Mouse (Mus musculus): ENCODE measurements around the gene Npm3. TPM values are rescaled to one million over a fixed set of nuclear protein-coding genes. Genes with fewer than 3 reads are reported as not detected.

Npm3 gene
- polyA plus RNA-seq, 1 experiment: 14.3 TPM

DNA sequence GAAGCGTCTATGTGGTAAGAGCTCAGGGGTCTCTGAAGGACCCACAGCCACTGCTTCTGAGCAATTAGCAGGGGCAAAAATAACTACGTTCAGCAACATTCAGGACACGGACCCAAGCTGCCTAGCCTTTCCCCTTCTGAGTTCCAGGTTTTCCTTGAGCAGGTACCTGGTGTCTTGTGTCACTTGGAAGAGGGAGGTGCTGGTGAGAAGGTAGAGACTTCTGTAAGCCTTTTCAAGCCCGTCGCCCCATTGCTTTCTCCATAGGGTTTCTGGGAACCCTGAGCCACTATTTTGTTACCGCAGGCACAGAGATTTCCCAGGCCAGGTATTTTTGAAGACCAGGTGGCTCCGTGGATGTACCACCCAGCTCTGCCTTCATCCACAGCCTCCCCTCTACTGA lies 5.8 kb downstream of the Npm3 start:
- Histone ChIP-seq H3K4me1 (ENCODE audit: control insufficient read depth, insufficient read depth, low read length) (0 out of 2 replicates have a peak, but pooled peaks cover 1% of the 10 kb centered on the region), H3K27ac (ENCODE audit: insufficient read depth, low read length) (no peak overlapping the region), H3K4me3 (ENCODE audit: insufficient read depth, low read length) (no peak overlapping the region)
- TF ChIP-seq CTCF (IDR thresholded peaks at IDR 0.05; ENCODE audit: extremely low read depth, insufficient read depth, low read length) (no peak), POLR2A (IDR thresholded peaks at IDR 0.05; ENCODE audit: extremely low read depth, insufficient read depth, low read length) (no peak)

- no peak for TF ChIP-seq CTCF (IDR thresholded peaks at IDR 0.05; ENCODE audit: extremely low read depth, insufficient read depth, low read length)
- TF ChIP-seq POLR2A (IDR thresholded peaks at IDR 0.05; ENCODE audit: extremely low read depth, insufficient read depth, low read length): no peak
- Histone ChIP-seq H3K4me1 (ENCODE audit: control insufficient read depth, insufficient read depth, low read length) (no peaks in the 10 kb centered on the region), H3K27ac (ENCODE audit: insufficient read depth, low read length) (no peak overlapping the region), H3K4me3 (ENCODE audit: insufficient read depth, low read length) (no peak overlapping the region)
Measured at GRCm38 (mm10) chr19:45742984-45743575, 6.3 kb downstream of the Npm3 start.

GRCm38 (mm10) chr19:45742218-45742983 lies 7.0 kb downstream of the Npm3 start, which contains the start of gene Fgf8:
TSS of gene Fgf8 (minus strand) at chr19:45742915.
- H3K4me3 ChIP-seq (ENCODE audit: insufficient read depth, low read length): no peak within 1 kb of the TSS; the same call in 1 of the 2 replicates
- no peak within 1 kb of the TSS for H3K27ac ChIP-seq (ENCODE audit: insufficient read depth, low read length)
- no peak for TF ChIP-seq CTCF (IDR thresholded peaks at IDR 0.05; ENCODE audit: extremely low read depth, insufficient read depth, low read length)
- TF ChIP-seq POLR2A (IDR thresholded peaks at IDR 0.05; ENCODE audit: extremely low read depth, insufficient read depth, low read length): no peak
- H3K4me1 ChIP-seq (ENCODE audit: control insufficient read depth, insufficient read depth, low read length): no peaks in the 10 kb centered on the region

DNA sequence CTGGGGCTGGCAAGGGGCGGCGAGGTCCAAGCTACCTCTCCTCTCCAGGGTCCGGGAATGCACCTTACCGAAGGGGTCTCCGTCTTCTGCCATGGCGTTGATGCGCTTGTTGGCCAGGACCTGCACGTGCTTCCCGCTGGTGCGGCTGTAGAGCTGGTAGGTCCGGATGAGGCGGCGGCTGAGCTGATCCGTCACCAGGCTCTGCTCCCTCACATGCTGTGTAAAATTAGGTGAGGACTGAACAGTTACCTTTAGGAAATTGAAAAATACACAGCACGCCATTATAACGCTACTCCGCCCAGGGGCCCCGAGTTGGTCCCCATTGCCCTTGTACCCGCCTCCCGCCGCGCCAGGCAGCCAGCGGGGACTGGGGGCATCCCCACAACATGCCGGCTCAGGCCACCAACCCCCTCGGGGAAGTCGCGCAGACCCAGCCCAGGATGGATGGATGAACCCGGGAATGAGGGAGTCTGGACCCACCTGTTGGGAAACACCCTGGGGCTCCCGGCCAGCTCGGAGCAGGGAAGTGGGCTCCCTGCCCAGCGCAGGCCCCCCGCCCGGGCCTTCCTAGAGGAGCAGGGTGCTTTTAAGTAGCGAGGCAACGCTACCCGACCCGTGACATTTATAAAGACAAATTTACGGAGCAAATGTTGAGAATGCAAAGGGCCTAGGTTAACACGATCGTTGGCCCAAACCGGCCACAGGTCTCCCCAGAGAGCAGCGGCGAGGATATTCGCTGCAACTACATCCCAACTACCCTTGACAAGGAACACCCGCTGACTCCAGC lies 7.8 kb downstream of the Npm3 start:
- TF ChIP-seq POLR2A (IDR thresholded peaks at IDR 0.05; ENCODE audit: extremely low read depth, insufficient read depth, low read length) (no peak), CTCF (IDR thresholded peaks at IDR 0.05; ENCODE audit: extremely low read depth, insufficient read depth, low read length) (no peak)
- H3K27ac ChIP-seq (ENCODE audit: insufficient read depth, low read length): no peak overlapping the region
- no peak overlapping the region for H3K4me3 ChIP-seq (ENCODE audit: insufficient read depth, low read length)
- H3K4me1 ChIP-seq (ENCODE audit: control insufficient read depth, insufficient read depth, low read length): no peaks in the 10 kb centered on the region

- Histone ChIP-seq H3K27ac (ENCODE audit: insufficient read depth, low read length) (no peak overlapping the region), H3K4me3 (ENCODE audit: insufficient read depth, low read length) (no peak overlapping the region), H3K4me1 (ENCODE audit: control insufficient read depth, insufficient read depth, low read length) (no peaks in the 10 kb centered on the region)
- TF ChIP-seq POLR2A (IDR thresholded peaks at IDR 0.05; ENCODE audit: extremely low read depth, insufficient read depth, low read length): no peak
- TF ChIP-seq CTCF (IDR thresholded peaks at IDR 0.05; ENCODE audit: extremely low read depth, insufficient read depth, low read length): no peak
Measured at GRCm38 (mm10) chr19:45740817-45741216, 8.6 kb downstream of the Npm3 start.

DNA sequence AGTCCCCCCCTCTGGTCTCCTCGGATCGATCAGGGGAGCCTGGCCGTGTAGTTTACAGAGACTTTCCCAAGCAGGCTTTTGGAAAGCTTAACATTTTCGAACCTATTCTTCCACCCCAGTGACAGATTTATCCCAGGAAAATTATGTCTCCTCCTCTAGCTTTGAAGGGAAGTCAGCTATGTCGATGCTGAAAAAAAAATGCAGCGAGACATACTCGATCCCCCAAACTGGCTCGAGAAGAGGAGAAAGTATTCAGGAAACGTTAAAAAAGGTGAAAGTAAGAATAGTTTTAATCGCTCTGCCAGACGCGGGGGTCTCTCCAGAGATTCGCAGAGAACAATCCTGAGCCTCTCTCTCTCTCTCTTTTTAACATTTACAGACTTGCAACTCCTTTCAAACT lies 9.2 kb downstream of the Npm3 start:
- no peaks in the 10 kb centered on the region for H3K4me1 ChIP-seq (ENCODE audit: control insufficient read depth, insufficient read depth, low read length)
- no peak overlapping the region for H3K27ac ChIP-seq (ENCODE audit: insufficient read depth, low read length)
- H3K4me3 ChIP-seq (ENCODE audit: insufficient read depth, low read length): no peak overlapping the region
- TF ChIP-seq CTCF (IDR thresholded peaks at IDR 0.05; ENCODE audit: extremely low read depth, insufficient read depth, low read length) (no peak), POLR2A (IDR thresholded peaks at IDR 0.05; ENCODE audit: extremely low read depth, insufficient read depth, low read length) (no peak)

GRCm38 (mm10) chr19:45738521-45738920 lies 10.9 kb downstream of the Npm3 start:
- Histone ChIP-seq H3K27ac (ENCODE audit: insufficient read depth, low read length) (no peak overlapping the region), H3K4me3 (ENCODE audit: insufficient read depth, low read length) (no peak overlapping the region), H3K4me1 (ENCODE audit: control insufficient read depth, insufficient read depth, low read length) (no peaks in the 10 kb centered on the region)
- no peak for TF ChIP-seq CTCF (IDR thresholded peaks at IDR 0.05; ENCODE audit: extremely low read depth, insufficient read depth, low read length)

GRCm38 (mm10) chr19:45737846-45738484 lies 11.4 kb downstream of the Npm3 start:
- Histone ChIP-seq H3K27ac (ENCODE audit: insufficient read depth, low read length) (no peak overlapping the region), H3K4me1 (ENCODE audit: control insufficient read depth, insufficient read depth, low read length) (no peaks in the 10 kb centered on the region), H3K4me3 (ENCODE audit: insufficient read depth, low read length) (no peak overlapping the region)
- TF ChIP-seq CTCF (IDR thresholded peaks at IDR 0.05; ENCODE audit: extremely low read depth, insufficient read depth, low read length) (no peak), POLR2A (IDR thresholded peaks at IDR 0.05; ENCODE audit: extremely low read depth, insufficient read depth, low read length) (no peak)

- Histone ChIP-seq H3K4me1 (ENCODE audit: control insufficient read depth, insufficient read depth, low read length) (no peaks in the 10 kb centered on the region), H3K4me3 (ENCODE audit: insufficient read depth, low read length) (no peak overlapping the region), H3K27ac (ENCODE audit: insufficient read depth, low read length) (no peak overlapping the region)
- TF ChIP-seq POLR2A (IDR thresholded peaks at IDR 0.05; ENCODE audit: extremely low read depth, insufficient read depth, low read length) (no peak), CTCF (IDR thresholded peaks at IDR 0.05; ENCODE audit: extremely low read depth, insufficient read depth, low read length) (no peak)
Measured at GRCm38 (mm10) chr19:45737208-45737845, 12.1 kb downstream of the Npm3 start.

All from cortical plate, adult 2 months (tissue).